Mouse (Mus musculus) midbrain, embryonic 14.5 days (tissue): ENCODE results near the gene Fastkd1. TPM values are rescaled to one million over a fixed set of nuclear protein-coding genes. Genes with fewer than 3 reads are reported as not detected.
"Not testable (repeated sequence)": the region's sequence is repeated elsewhere in the genome, so short reads cannot be mapped to it uniquely, and the experiment has no call there.

Source experiments
- ATAC-seq: fragments of 200-750 bp; cut with Nextera tagmentation; 2 replicates; pipeline ENCODE4 v1.8.0; 2017; ENCODE audit warnings: moderate number of reproducible peaks, moderate library complexity; ENCODE audit not compliant: low FRiP score, low TSS enrichment
- DNase-seq: peaks from one replicate; pipeline ENCODE4 v3.0.0-alpha.2; 2015
- H3K27ac ChIP-seq: fragments of 300-500 bp; sonication (generic); replicated peaks from 2 replicates; pipeline ENCODE4 v1.5.1; 2014; ENCODE audit warnings: mild to moderate bottlenecking, low read depth, low read length, moderate library complexity
- H3K27me3 ChIP-seq: fragments of 300-500 bp; sonication (generic); 2 replicates; pipeline ENCODE4 v1.6.1; 2014; ENCODE audit warnings: low read length, control low read depth, mixed read lengths; ENCODE audit not compliant: control insufficient read depth, insufficient read depth
- H3K36me3 ChIP-seq: fragments of 300-500 bp; sonication (generic); 2 replicates; pipeline ENCODE4 v1.6.1; 2014; ENCODE audit warnings: low read length, control low read depth; ENCODE audit not compliant: control insufficient read depth, insufficient read depth
- H3K4me1 ChIP-seq: fragments of 300-500 bp; sonication (generic); 2 replicates; pipeline ENCODE4 v1.6.1; 2014; ENCODE audit warnings: mild to moderate bottlenecking, antibody characterized with exemption, low read length, control low read depth; ENCODE audit not compliant: control insufficient read depth, insufficient read depth
- H3K4me2 ChIP-seq: fragments of 300-500 bp; sonication (generic); 2 replicates; pipeline ENCODE4 v1.6.1; 2014; ENCODE audit warnings: mild to moderate bottlenecking, low read length, moderate library complexity
- H3K4me3 ChIP-seq: fragments of 300-500 bp; sonication (generic); replicated peaks from 2 replicates; pipeline ENCODE4 v1.5.1; 2014; ENCODE audit warnings: low read depth, low read length
- H3K9ac ChIP-seq: fragments of 300-500 bp; sonication (generic); replicated peaks from 2 replicates; pipeline ENCODE4 v1.6.1; 2014; ENCODE audit warnings: mild to moderate bottlenecking, low read length, moderate library complexity
- H3K9me3 ChIP-seq: fragments of 300-500 bp; sonication (generic); 2 replicates; pipeline ENCODE4 v1.6.1; 2016; ENCODE audit warnings: low read length, control low read depth, mixed read lengths; ENCODE audit not compliant: control insufficient read depth
- WGBS: fragments of 180-500 bp; shearing (Covaris S2); extraction: QIAGEN DNeasy Blood & Tissue Kit; methylation state at CpG from one replicate; pipeline ENCODE4 v1.1.7; 2014; 5-methylcytosine and 5-hydroxymethylcytosine counted together
- polyA plus RNA-seq: library from polyadenylated mRNA; unstranded; fragments of >200 nt; fragmentation: Nextera tagmentation; extraction: Ambion mirVana; gene quantifications from 2 replicates; pipeline ENCODE4 v1.2.1, GENCODE M21; 2014

Gene Fastkd1
- polyA plus RNA-seq, 1 experiment from 2014 or later = 20.1 TPM

GRCm38 (mm10) chr2:69663827-69664476 lies 49.4 kb downstream of the Fastkd1 start:
- Histone ChIP-seq H3K9ac (no peak overlapping the region), H3K4me1 (no peaks in the 10 kb centered on the region), H3K9me3 (no peaks in the 10 kb centered on the region), H3K4me3 (no peak overlapping the region), H3K27ac (no peak overlapping the region), H3K4me2 (no peak overlapping the region), H3K27me3 (no peaks in the 10 kb centered on the region), H3K36me3 (peaks cover 51% of the 10 kb centered on the region)
- ATAC-seq (no peak), DNase-seq (no peak)
- WGBS = 92% methylated on average over 13 of the region's 13 CpGs

GRCm38 (mm10) chr2:69659326-69659725 lies 54.0 kb downstream of the Fastkd1 start:
- Histone ChIP-seq H3K4me2 (no peak overlapping the region), H3K4me1 (no peaks in the 10 kb centered on the region), H3K9me3 (no peaks in the 10 kb centered on the region), H3K36me3 (peaks cover 68% of the 10 kb centered on the region), H3K27me3 (no peaks in the 10 kb centered on the region), H3K4me3 (no peak overlapping the region), H3K27ac (no peak overlapping the region), H3K9ac (no peak overlapping the region)
- WGBS = 96% methylated on average over 4 of the region's 4 CpGs
- DNase-seq = no peak
- no peak for ATAC-seq

GRCm38 (mm10) chr2:69649716-69650115 lies 63.6 kb downstream of the Fastkd1 start:
- H3K4me3 ChIP-seq = no peak overlapping the region

GRCm38 (mm10) chr2:69646726-69647490 lies 66.4 kb downstream of the Fastkd1 start, which contains the start of gene Bbs5:
Gene Bbs5 (plus strand): TSS chr2:69647171.
- Histone ChIP-seq H3K9ac (peak within 1 kb of the TSS; percentile 66), H3K36me3 (no peaks in the 10 kb centered on the region), H3K4me2 (peak within 1 kb of the TSS; percentile 67), H3K27me3 (no peaks in the 10 kb centered on the region), H3K27ac (peak within 1 kb of the TSS; percentile 14; the same call in 1 of the 2 replicates), H3K4me1 (0 out of 2 replicates have a peak, but pooled peaks cover 6% of the 10 kb centered on the region), H3K9me3 (no peaks in the 10 kb centered on the region), H3K4me3 (peak within 1 kb of the TSS; percentile 72)
- ATAC-seq (peak; percentile 95), DNase-seq (peak; percentile 96)
- WGBS = 4% methylated on average over 43 of the region's 43 CpGs

More at GRCm38 (mm10) chr2:69649716-69650115, 63.6 kb downstream of the Fastkd1 start:
- no peak overlapping the region for H3K4me2 ChIP-seq
- no peak overlapping the region for H3K9ac ChIP-seq
- WGBS = 49% methylated on average over 5 of the region's 5 CpGs
- 0 out of 2 replicates have a peak, but pooled peaks cover 6% of the 10 kb centered on the region for H3K4me1 ChIP-seq
- no peak for DNase-seq
- no peaks in the 10 kb centered on the region for H3K9me3 ChIP-seq
- H3K27ac ChIP-seq = no peak overlapping the region
- H3K27me3 ChIP-seq = no peaks in the 10 kb centered on the region
- no peak for ATAC-seq
- peaks cover 12% of the 10 kb centered on the region for H3K36me3 ChIP-seq

GRCm38 (mm10) chr2:69644968-69645617 lies 68.2 kb downstream of the Fastkd1 start:
- no peak for ATAC-seq
- Histone ChIP-seq H3K9me3 (no peaks in the 10 kb centered on the region), H3K4me3 (no peak overlapping the region), H3K36me3 (no peaks in the 10 kb centered on the region), H3K27me3 (no peaks in the 10 kb centered on the region), H3K4me1 (0 out of 2 replicates have a peak, but pooled peaks cover 6% of the 10 kb centered on the region), H3K4me2 (no peak overlapping the region), H3K9ac (no peak overlapping the region), H3K27ac (no peak overlapping the region)
- WGBS = 94% methylated on average over 11 of the region's 11 CpGs
- no peak for DNase-seq

GRCm38 (mm10) chr2:69640100-69640499 lies 73.2 kb downstream of the Fastkd1 start:
- H3K9ac ChIP-seq = no peak overlapping the region
- H3K27ac ChIP-seq = no peak overlapping the region
- no peaks in the 10 kb centered on the region for H3K27me3 ChIP-seq
- H3K4me3 ChIP-seq = no peak overlapping the region
- ATAC-seq = no peak
- peak overlapping the region; percentile 16; the same call in 1 of the 2 replicates for H3K4me2 ChIP-seq
- WGBS = 47% methylated on average over 10 of the region's 10 CpGs
- no peaks in the 10 kb centered on the region for H3K9me3 ChIP-seq
- no peaks in the 10 kb centered on the region for H3K4me1 ChIP-seq
- peak; percentile 58 for DNase-seq
- no peaks in the 10 kb centered on the region for H3K36me3 ChIP-seq

GRCm38 (mm10) chr2:69637989-69638388 lies 75.3 kb downstream of the Fastkd1 start:
- not testable (repeated sequence) for H3K9me3 ChIP-seq, H3K4me3 ChIP-seq, H3K9ac ChIP-seq, H3K4me2 ChIP-seq, H3K27ac ChIP-seq, H3K36me3 ChIP-seq, DNase-seq, H3K4me1 ChIP-seq, H3K27me3 ChIP-seq, ATAC-seq
- WGBS = 84% methylated on average over 7 of the region's 7 CpGs
